In genomic region chr19:36433161-36433560, GRCm38 (mm10) we compare ENCODE assay signal across 23 mouse cellular contexts.
A peak's percentile ranks its signal among the peaks of the same experiment; 100 is the strongest.
DNase-seq lines count a peak whose midpoint lies in the region; ATAC-seq and TF ChIP-seq lines count a peak whose summit lies in the region.
"Had no signal": no experiment of that assay in that cellular context is flagged by ENCODE, and none has a peak within 500 bp of the region (broad histone marks: within the 10 kb centered on the region; RNA-seq: fewer than 3 reads in every experiment).

No protein-coding gene starts in this region.

- TF ChIP-seq POLR2A in MEL (IDR thresholded peaks at IDR 0.05; ENCODE audit: control insufficient read depth in 1 of 2, insufficient read depth in 1 of 2, low read depth in 1 of 2, low read length in 2 of 2, poor library complexity in 1 of 2) = no peak

- H3K27ac ChIP-seq in liver, embryonic 11.5 days (ENCODE audit: low read depth, low read length) = no peak overlapping the region
- H3K27ac ChIP-seq in MEL (ENCODE audit: control insufficient read depth, low read depth, low read length) = no peak overlapping the region
- H3K27ac ChIP-seq in liver, embryonic 14.5 days = no peak overlapping the region
- H3K27ac ChIP-seq: embryonic facial prominence, embryonic 10.5 days; embryonic facial prominence, embryonic 12.5 days; forebrain, embryonic 13.5 days; forebrain, embryonic 15.5 days had no signal

- DNase-seq in liver, embryonic 11.5 days (ENCODE audit: low spot score) = no peak
- no peak for DNase-seq in liver
- peak; percentile 41 for DNase-seq in MEL (ENCODE audit: low read depth, low spot score)
- DNase-seq in liver, embryonic 14.5 days (ENCODE audit: low read depth in 3 of 3, low spot score in 3 of 3) = no peak
- no peak for DNase-seq in spleen, postnatal 10 days (ENCODE audit: low spot score in 2 of 2)
- DNase-seq: adrenal gland, adult 2 months; adrenal gland, postnatal 10 days; adrenal gland, postnatal 25 days; B cell, adult 2 months; cerebellum, adult 11 months; cerebellum, adult 18-20 months; cerebellum, adult 9-10 months; cerebellum, postnatal 10 days; cerebellum, postnatal 25 days; forebrain, postnatal 0 days had no signal

- no peak overlapping the region for H3K4me2 ChIP-seq in liver, embryonic 11.5 days
- H3K4me2 ChIP-seq in liver, embryonic 14.5 days (ENCODE audit: low read depth) = no peak overlapping the region
- H3K4me2 ChIP-seq: embryonic facial prominence, embryonic 12.5 days; forebrain, embryonic 13.5 days; forebrain, embryonic 15.5 days had no signal

- peaks cover 11% of the 10 kb centered on the region for H3K4me1 ChIP-seq in liver, embryonic 11.5 days (replicated peaks; ENCODE audit: control insufficient read depth, insufficient read depth, low read length)
- peaks cover 3 to 11% of the 10 kb centered on the region in 2 experiments for H3K4me1 ChIP-seq in MEL (ENCODE audit: control insufficient read depth in 1 of 2, insufficient read depth in 2 of 2, low read length in 2 of 2)
- peaks cover 3 to 10% of the 10 kb centered on the region in 2 experiments for H3K4me1 ChIP-seq in liver, embryonic 14.5 days (replicated peaks; ENCODE audit: control insufficient read depth in 2 of 2, insufficient read depth in 2 of 2, low read length in 1 of 2)
- H3K4me1 ChIP-seq: embryonic facial prominence, embryonic 10.5 days; embryonic facial prominence, embryonic 12.5 days; forebrain, embryonic 13.5 days; forebrain, embryonic 15.5 days had no signal

- H3K4me3 ChIP-seq in liver, embryonic 11.5 days (ENCODE audit: low read depth, low read length) = no peak overlapping the region
- no peak overlapping the region for H3K4me3 ChIP-seq in MEL (ENCODE audit: control insufficient read depth in 1 of 2, insufficient read depth in 1 of 2, low read depth in 2 of 2, low read length in 2 of 2)
- no peak overlapping the region for H3K4me3 ChIP-seq in liver, embryonic 14.5 days (ENCODE audit: insufficient read depth in 1 of 2, low read depth in 2 of 2, low read length in 2 of 2)
- H3K4me3 ChIP-seq: embryonic facial prominence, embryonic 10.5 days; embryonic facial prominence, embryonic 12.5 days; forebrain, embryonic 13.5 days; forebrain, embryonic 15.5 days had no signal

- H3K27me3 ChIP-seq in liver, embryonic 11.5 days (replicated peaks; ENCODE audit: control insufficient read depth, insufficient read depth, low read length) = no peaks in the 10 kb centered on the region
- H3K27me3 ChIP-seq in MEL (ENCODE audit: control insufficient read depth in 1 of 2, insufficient read depth in 2 of 2, low read length in 2 of 2) = no peaks in the 10 kb centered on the region
- no peaks in the 10 kb centered on the region for H3K27me3 ChIP-seq in liver, embryonic 14.5 days (ENCODE audit: control insufficient read depth, insufficient read depth, low read length)
- H3K27me3 ChIP-seq: CH12.LX; embryonic facial prominence, embryonic 12.5 days; forebrain, embryonic 13.5 days; forebrain, embryonic 15.5 days had no signal

- TF ChIP-seq RAD21 in MEL (IDR thresholded peaks at IDR 0.05; ENCODE audit: low read depth, low read length) = no peak

- H3K9ac ChIP-seq in liver, embryonic 11.5 days (ENCODE audit: low read depth, low read length) = no peak overlapping the region
- H3K9ac ChIP-seq in MEL (ENCODE audit: control insufficient read depth, low read depth, low read length, poor library complexity, severe bottlenecking) = no peak overlapping the region
- no peak overlapping the region for H3K9ac ChIP-seq in liver, embryonic 14.5 days (replicated peaks)
- H3K9ac ChIP-seq: embryonic facial prominence, embryonic 12.5 days; forebrain, embryonic 13.5 days; forebrain, embryonic 15.5 days; forebrain, postnatal 0 days had no signal

- 47% methylated on average over 3 of the region's 3 CpGs for WGBS in liver, embryonic 11.5 days
- WGBS in liver, embryonic 14.5 days (ENCODE audit: insufficient replicate concordance) = 11% methylated on average over 3 of the region's 3 CpGs

- no peaks in the 10 kb centered on the region for H3K9me3 ChIP-seq in liver, embryonic 11.5 days (ENCODE audit: control insufficient read depth, low read length)
- H3K9me3 ChIP-seq in MEL (replicated peaks; ENCODE audit: insufficient read depth, low read length) = no peaks in the 10 kb centered on the region
- H3K9me3 ChIP-seq in liver, embryonic 14.5 days (ENCODE audit: control insufficient read depth, low read length) = no peaks in the 10 kb centered on the region
- H3K9me3 ChIP-seq: embryonic facial prominence, embryonic 10.5 days; embryonic facial prominence, embryonic 12.5 days; forebrain, embryonic 13.5 days; forebrain, embryonic 15.5 days; G1E had no signal

- H3K79me2 ChIP-seq in MEL (ENCODE audit: control insufficient read depth, insufficient read depth, low read length, poor library complexity) = no peaks in the 10 kb centered on the region

- peak; percentile 36 to 43; a peak in 2 of 4 replicates for TF ChIP-seq EP300 in MEL (IDR thresholded peaks at IDR 0.05; ENCODE audit: low read depth in 1 of 2, low read length in 2 of 2)
- no peak for TF ChIP-seq EP300 in liver, embryonic 14.5 days (IDR thresholded peaks at IDR 0.05; ENCODE audit: low read depth)

- H3K36me3 ChIP-seq in liver, embryonic 11.5 days (ENCODE audit: control insufficient read depth, insufficient read depth, low read length) = no peaks in the 10 kb centered on the region
- H3K36me3 ChIP-seq in MEL (ENCODE audit: control insufficient read depth in 1 of 2, insufficient read depth in 2 of 2, low read length in 2 of 2) = peaks cover 0 to 21% of the 10 kb centered on the region in 2 experiments
- no peaks in the 10 kb centered on the region; the same call in none of the 2 replicates for H3K36me3 ChIP-seq in liver, embryonic 14.5 days (replicated peaks; ENCODE audit: control insufficient read depth, insufficient read depth, low read depth)
- H3K36me3 ChIP-seq: embryonic facial prominence, embryonic 10.5 days; embryonic facial prominence, embryonic 12.5 days; forebrain, embryonic 15.5 days had no signal

- ATAC-seq in liver, embryonic 11.5 days (replicated peaks; ENCODE audit: low FRiP score) = peak; percentile 77
- ATAC-seq in liver, embryonic 14.5 days (ENCODE audit: insufficient read depth) = peak; percentile 31; the same call in 1 of the 2 replicates
- ATAC-seq in megakaryocyte, adult 5-6 weeks (ENCODE audit: poor library complexity, severe bottlenecking) = no peak
- ATAC-seq: CD4-positive, CD25-positive, alpha-beta regulatory T cell, adult 4 months; forebrain, embryonic 13.5 days; forebrain, embryonic 15.5 days; forebrain, postnatal 0 days had no signal

- TF ChIP-seq CTCF in MEL (IDR thresholded peaks at IDR 0.05 in 2 of 3, conservative IDR thresholded peaks at IDR 0.05 in 1 of 3; ENCODE audit: control insufficient read depth in 1 of 3, insufficient read depth in 1 of 3, low read depth in 2 of 3, low read length in 3 of 3, poor library complexity in 1 of 3, severe bottlenecking in 1 of 3) = no peak
- TF ChIP-seq CTCF in liver, embryonic 14.5 days (IDR thresholded peaks at IDR 0.05; ENCODE audit: low read depth) = no peak

TF ChIP-seq in MEL, 35 proteins besides CTCF, POLR2A, EP300 and RAD21:
- peak; percentile 69 for TF ChIP-seq GATA1 (IDR thresholded peaks at IDR 0.05; ENCODE audit: low read depth, low read length)
- no peak for TF ChIP-seq E2F4 (IDR thresholded peaks at IDR 0.05; ENCODE audit: borderline replicate concordance, low read depth, low read length)
- 0 out of 2 replicates have a peak, but pooled peaks have one; percentile 29 for TF ChIP-seq KAT2A (conservative IDR thresholded peaks at IDR 0.05; ENCODE audit: low read depth, low read length)
- TF ChIP-seq TCF12 (IDR thresholded peaks at IDR 0.05; ENCODE audit: low read depth, low read length) = no peak
- TF ChIP-seq MAX (IDR thresholded peaks at IDR 0.05; ENCODE audit: low read length) = no peak
- no peak for TF ChIP-seq ZC3H11A (IDR thresholded peaks at IDR 0.05; ENCODE audit: low read depth, low read length)
- peak; percentile 39; the same call in 1 of the 2 replicates for TF ChIP-seq ETS1 (IDR thresholded peaks at IDR 0.05; ENCODE audit: low read depth, low read length)
- no peak for TF ChIP-seq GABPA (IDR thresholded peaks at IDR 0.05; ENCODE audit: low read depth, low read length)
- TF ChIP-seq ELF1 (IDR thresholded peaks at IDR 0.05; ENCODE audit: low read depth, low read length) = no peak
- TF ChIP-seq MEF2A (IDR thresholded peaks at IDR 0.05; ENCODE audit: extremely low read depth, insufficient replicate concordance, low read depth, low read length, poor library complexity, severe bottlenecking) = no peak
- TF ChIP-seq TAL1 (IDR thresholded peaks at IDR 0.05; ENCODE audit: low read length) = no peak
- no peak for TF ChIP-seq CHD2 (IDR thresholded peaks at IDR 0.05; ENCODE audit: low read length)
- no peak for TF ChIP-seq UBTF (IDR thresholded peaks at IDR 0.05; ENCODE audit: borderline replicate concordance, insufficient read depth, low read depth, low read length)
- peak; percentile 21; the same call in 1 of the 2 replicates for TF ChIP-seq BHLHE40 (IDR thresholded peaks at IDR 0.05; ENCODE audit: borderline replicate concordance, low read depth, low read length)
- peak; percentile 8; the same call in 1 of the 2 replicates for TF ChIP-seq USF1 (IDR thresholded peaks at IDR 0.05; ENCODE audit: low read depth, low read length)
- TF ChIP-seq JUND (IDR thresholded peaks at IDR 0.05; ENCODE audit: low read depth, low read length) = no peak
- TF ChIP-seq USF2 (IDR thresholded peaks at IDR 0.05; ENCODE audit: borderline replicate concordance in 1 of 2, insufficient read depth in 1 of 2, low read depth in 1 of 2, low read length in 2 of 2) = no peak
